Mouse (Mus musculus): ENCODE measurements at regions not wholly inside any gene's neighbourhood (a gene's known extent, or its start where the extent isn't known, plus 50 kb on each side); places are given as distances from the start of the nearest gene placed in this dataset.

DNA sequence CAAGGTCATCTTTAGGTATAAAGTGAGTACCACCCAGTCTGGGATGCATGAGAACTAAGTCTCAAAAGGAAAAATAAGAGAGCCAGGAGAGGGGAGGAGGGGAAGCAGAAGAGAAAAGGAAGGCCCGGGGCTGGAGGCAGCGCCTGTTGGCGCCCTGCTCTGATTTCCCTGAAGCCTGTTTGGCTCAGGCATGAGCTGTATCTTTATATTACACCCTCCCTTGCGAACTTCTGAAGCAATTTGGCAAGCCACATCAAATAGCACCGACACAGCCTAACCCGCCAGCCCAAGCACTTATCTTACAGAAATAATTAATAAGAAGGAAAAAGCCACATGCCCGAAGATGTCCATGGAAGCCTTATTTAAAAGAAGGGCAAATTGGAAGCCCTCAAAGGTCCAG is 129.5 kb downstream of the Vegfa start:
- TF ChIP-seq POLR2A (IDR thresholded peaks at IDR 0.05; ENCODE audit: low read depth, low read length) (no peak), CTCF (conservative IDR thresholded peaks at IDR 0.05; ENCODE audit: insufficient read depth, insufficient read length, low read depth, low read length) (no peak)

All from kidney, adult 2 months (tissue).